Mouse (Mus musculus) kidney, adult 9 months (tissue): ENCODE data around the gene Uba6.

Experiments used
- DNase-seq: peaks from one replicate; pipeline ENCODE4 v3.0.0; 2022

The Uba6 gene

GRCm38 (mm10) chr5:86172449-86173161 lies at the start of gene Uba6:
Gene Uba6 (minus strand): TSS chr5:86172803.
- DNase-seq, result peak; percentile 99

DNA sequence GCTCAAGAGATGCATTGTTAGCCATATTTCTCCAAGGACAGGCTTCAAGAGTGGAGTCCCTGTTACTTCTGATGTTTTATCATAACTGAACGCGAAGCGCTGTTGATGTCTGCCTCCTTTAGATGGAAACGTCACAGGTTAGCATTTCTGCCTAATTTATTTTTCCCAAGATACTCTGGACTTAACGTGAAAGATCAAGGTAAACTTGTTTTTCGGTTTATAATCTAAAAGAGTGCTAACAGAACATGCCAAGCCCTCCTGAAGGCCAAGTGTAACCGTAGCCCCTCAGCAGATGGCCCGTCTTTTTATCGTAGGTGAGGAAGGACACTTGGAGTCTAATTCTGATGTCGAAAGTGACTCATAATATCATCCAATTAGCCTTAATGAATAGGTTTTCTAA lies 25.2 kb upstream of the Uba6 start, which contains the start of gene Gnrhr:
Gene Gnrhr (minus strand): TSS at position 101 of the 400 bp plus-strand sequence.
- no peak for DNase-seq

- DNase-seq, result peak; percentile 57
Measured at GRCm38 (mm10) chr5:86191356-86191755, 18.8 kb upstream of the Uba6 start.

GRCm38 (mm10) chr5:86190770-86191169 lies 18.2 kb upstream of the Uba6 start:
- DNase-seq, result peak; percentile 26

- DNase-seq, result no peak
Measured at GRCm38 (mm10) chr5:86190290-86190689, 17.7 kb upstream of the Uba6 start.

DNA sequence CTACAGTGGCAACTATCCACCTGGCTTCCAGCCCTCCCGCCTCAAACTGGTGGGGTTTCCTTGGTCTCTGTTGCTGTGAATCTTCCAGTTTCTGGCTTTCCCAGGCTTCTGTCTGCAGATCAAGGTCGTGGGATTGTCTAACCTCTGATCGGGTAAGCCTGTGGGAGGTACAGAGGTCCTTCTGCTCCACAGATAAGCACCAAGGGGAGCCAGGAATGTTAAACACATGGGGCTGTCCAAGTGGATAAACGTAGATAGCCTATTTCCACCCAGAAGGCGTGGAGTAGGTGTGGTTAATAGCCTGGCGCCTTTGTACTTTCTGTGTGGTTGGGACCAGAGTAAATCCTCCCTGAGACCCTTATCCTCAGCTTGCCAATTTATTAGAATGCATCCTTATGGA lies 14.8 kb upstream of the Uba6 start:
- no peak for DNase-seq

GRCm38 (mm10) chr5:86173778-86174177 lies 1.2 kb upstream of the Uba6 start:
- no peak for DNase-seq

DNA sequence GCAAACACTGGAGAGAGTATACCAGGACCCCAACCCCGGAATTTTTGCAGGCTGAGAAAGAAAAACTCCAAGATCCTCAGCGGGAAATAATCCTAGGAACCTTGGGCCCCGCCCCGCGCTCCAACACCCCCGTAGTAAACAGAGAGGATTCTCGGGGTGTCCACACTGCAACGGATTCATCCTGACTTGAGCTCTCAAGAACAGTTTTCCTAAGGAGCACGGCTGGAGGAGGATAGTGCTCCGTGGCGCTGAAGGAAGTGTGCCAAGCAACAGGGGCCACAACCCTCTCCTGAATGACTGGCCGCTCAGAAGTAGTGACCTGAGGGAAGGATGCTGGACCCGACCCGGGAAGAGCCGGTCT lies 535 bp downstream of the Uba6 start:
- no peak for DNase-seq

DNA sequence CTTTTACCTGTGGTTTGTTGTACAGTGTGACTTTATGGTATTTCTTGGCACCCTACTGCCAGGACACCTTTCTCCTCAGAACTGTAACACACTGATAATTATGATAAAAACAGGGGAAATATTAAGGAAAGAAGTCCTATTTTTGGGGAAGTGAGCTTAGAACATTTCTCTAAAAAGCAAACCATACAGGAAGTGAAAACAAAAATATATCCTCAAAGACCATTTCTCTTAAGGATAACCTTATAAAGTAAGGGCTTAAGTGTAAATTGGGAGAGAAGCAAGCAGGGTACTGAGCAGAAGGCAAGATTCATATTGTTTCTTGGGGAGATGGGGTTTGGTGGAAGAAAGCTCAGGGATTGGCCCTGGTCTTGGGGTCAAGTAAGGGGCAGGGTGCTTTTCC lies 42.8 kb downstream of the Uba6 start:
- DNase-seq, result no peak

- DNase-seq, result no peak
Measured at GRCm38 (mm10) chr5:86128749-86129148, 43.9 kb downstream of the Uba6 start.

DNA sequence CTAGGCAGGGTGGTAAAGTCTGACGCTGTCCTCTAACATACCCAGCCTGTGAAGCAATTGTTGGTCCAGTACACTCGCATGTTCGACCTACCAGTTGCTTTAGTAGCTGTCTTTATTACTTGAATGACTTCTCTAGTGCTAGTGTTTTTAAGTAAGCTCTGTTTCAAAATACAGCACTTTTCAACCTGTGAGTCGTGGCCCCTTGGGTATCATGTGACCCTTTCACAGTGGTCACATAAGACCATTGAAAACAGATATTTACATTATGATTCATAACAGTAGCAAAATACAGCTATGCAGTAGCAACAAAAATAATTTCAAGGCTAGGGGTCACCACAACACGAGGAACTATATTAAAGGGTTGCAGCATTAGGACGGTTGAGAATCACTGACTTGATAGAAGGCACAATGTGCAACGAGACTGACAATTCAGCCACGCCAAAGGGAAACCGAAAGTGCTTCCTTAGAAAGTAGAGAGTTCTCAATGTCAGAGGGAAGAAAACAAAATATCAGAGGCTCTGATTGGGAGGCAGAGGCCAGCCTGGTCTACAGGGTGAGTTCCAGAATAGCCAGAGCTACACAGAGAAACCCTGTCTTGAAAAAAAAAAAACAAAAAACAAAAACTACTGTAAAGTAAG lies 54.0 kb downstream of the Uba6 start:
- DNase-seq, result no peak

DNA sequence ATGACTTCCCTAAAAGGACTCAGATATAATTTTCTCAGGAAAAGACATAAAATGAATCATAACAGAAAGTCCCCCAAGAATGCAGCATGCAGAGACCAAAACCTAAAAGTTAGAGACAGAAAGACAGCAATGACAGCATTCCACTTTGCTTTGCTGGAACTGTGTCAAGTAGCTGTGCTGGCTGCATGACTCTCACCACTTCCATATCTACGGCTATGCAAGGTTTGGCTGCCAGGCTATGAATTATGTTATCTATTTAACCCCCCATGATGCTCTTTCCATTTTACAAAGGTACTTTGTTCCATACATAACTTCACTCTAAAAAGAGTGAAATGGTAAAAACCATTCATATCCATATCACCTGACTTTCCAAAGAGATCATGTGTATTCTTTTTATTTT lies 58.6 kb downstream of the Uba6 start:
- no peak for DNase-seq

- DNase-seq, result no peak
Measured at GRCm38 (mm10) chr5:86113037-86113436, 59.6 kb downstream of the Uba6 start.

DNA sequence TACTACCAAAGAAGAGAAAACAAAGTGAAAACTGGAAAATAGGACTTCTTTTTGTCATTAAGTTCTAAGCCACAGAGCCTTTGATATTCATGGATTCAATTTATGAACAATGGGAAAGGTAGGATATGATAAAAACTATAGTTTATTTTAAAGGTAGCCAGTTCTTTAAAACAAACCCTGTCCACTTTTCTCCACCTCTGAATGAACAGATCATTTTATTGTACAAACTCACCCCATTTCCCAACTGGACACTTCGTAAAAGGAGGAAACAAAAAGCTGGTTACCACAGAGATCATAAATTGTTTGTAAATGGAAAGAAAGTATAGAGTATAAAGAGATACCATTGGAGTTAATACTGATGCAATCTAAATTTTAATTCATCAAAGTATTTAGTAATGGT lies 61.5 kb downstream of the Uba6 start:
- DNase-seq, result no peak

DNA sequence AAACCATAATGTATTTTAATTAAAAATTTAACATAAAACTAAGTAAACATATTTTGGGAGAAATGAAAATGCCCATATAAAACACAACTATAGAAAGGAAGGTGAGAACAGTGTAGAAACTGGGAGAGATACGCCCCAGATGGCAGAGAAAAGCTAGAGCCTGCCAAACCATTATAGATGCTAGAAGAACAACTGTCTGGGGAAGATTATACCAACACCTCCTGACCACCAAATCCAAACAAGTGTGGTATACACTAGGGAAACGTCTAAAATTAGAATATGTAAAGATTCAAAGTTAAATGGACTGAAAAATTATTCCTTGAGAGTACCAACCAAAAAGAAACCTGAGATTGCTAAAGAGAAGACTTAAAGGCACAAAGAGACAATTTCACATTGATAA lies 66.0 kb downstream of the Uba6 start:
- no peak for DNase-seq

GRCm38 (mm10) chr5:86102176-86102575 lies 70.4 kb downstream of the Uba6 start:
- DNase-seq, result no peak

- no peak for DNase-seq
Measured at GRCm38 (mm10) chr5:86100621-86101020, 72.0 kb downstream of the Uba6 start.

- no peak for DNase-seq
Measured at GRCm38 (mm10) chr5:86098988-86099387, 73.6 kb downstream of the Uba6 start.

GRCm38 (mm10) chr5:86094754-86095153 lies 77.8 kb downstream of the Uba6 start:
- DNase-seq, result no peak

- no peak for DNase-seq
Measured at GRCm38 (mm10) chr5:86086751-86087150, 85.9 kb downstream of the Uba6 start.

- DNase-seq, result no peak
Measured at GRCm38 (mm10) chr5:86084979-86085378, 87.6 kb downstream of the Uba6 start.

DNA sequence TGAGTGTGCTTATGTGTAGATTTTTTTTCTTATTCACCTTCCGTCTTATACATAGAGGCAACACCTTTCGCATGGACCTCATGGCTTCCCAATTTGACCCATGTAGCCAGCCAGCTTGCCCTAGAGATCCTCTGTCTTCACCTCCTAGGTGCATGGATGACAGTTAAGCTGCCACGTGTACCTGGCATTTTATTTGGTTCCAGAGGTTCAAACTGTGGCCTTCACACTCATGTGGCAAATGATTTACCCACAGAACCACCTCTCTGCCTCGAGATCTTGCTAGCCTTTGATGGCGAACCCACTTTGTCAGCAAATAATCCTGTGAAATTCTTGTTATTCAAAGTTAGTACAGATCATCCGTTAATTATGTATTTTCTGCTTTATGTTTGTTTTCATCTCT lies 88.6 kb downstream of the Uba6 start:
- DNase-seq, result peak; percentile 27

GRCm38 (mm10) chr5:86078720-86079334 lies 93.8 kb downstream of the Uba6 start:
- DNase-seq, result no peak

GRCm38 (mm10) chr5:86072756-86073386 lies 99.7 kb downstream of the Uba6 start:
- no peak for DNase-seq
